Mouse (Mus musculus) adrenal gland, adult 18-20 months (tissue): Measurements from ENCODE around the gene Atad3a. TPM values are rescaled to one million over a fixed set of nuclear protein-coding genes. Genes with fewer than 3 reads are reported as not detected.
A peak's percentile ranks its signal among the peaks of the same experiment; 100 is the strongest.

Experiments
- DNase-seq, 2 experiments: peaks; one replicate each; pipeline ENCODE4 v3.0.0; 2021 to 2022; ENCODE audit warnings: low spot score in 2 of 2
- total RNA-seq, 2 experiments: library from RNA; stranded (reverse); gene quantifications; 1 replicate in 1 of 2; 2 replicates in 1 of 2; pipeline ENCODE4 v1.2.3; 2021

The Atad3a gene
- total RNA-seq, 2 experiments from 2014 or later, result 96.2 to 99.8 TPM

GRCm38 (mm10) chr4:155739741-155740636 is 20.9 kb downstream of the Atad3a start:
- no peak for DNase-seq

- DNase-seq, result no peak
These were observed 21.7 kb downstream of the Atad3a start for GRCm38 (mm10) chr4:155739152-155739551.

GRCm38 (mm10) chr4:155738262-155738661 is 22.6 kb downstream of the Atad3a start:
- DNase-seq, result no peak

GRCm38 (mm10) chr4:155736421-155736820 is 24.5 kb downstream of the Atad3a start:
- DNase-seq, result no peak

DNA sequence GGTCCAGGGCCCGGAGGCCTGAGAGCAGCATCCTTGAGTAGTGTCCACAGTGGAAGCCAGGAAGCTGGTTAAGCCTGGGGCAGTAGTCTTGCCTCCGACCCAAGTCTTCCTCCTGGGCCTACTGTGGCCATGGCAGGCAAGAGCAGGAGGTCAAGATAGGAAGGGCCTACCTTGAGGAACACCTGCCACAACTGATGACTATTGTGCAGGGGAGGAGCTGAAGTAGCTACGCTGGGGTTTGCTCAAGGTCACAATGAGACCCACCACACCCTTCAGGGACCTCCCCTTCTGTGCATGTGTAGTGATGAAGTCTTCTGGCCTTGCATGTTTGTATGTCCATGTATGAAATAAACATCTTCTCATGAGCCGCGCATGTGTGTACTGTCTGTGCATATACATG is 25.1 kb downstream of the Atad3a start:
- no peak for DNase-seq

GRCm38 (mm10) chr4:155734951-155735702 is 25.8 kb downstream of the Atad3a start:
- DNase-seq, result peak; percentile 26 to 44

- peak; percentile 81 to 85 for DNase-seq
These were observed 26.4 kb downstream of the Atad3a start, which contains the start of gene Tmem240 for GRCm38 (mm10) chr4:155734350-155734941. Gene Tmem240, plus strand, starts transcription at chr4:155734800.

DNA sequence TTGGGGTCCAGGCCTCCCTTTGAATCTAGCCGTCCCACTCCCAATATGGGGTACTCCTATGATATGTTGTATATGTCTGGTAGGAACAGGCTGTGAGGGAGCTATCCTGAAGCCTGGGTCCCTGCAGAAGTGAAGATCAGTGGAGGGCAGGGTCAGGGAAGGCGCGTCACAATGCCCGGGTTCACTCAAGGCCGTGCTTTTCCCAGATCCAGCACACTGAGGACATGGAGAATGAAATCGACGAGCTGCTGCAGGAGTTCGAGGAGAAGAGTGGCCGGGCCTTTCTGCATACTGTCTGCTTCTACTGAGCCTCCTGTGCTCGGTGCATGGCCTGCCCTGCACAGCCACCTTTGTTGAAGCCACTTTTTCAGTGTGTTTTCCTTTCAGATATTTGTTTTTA is 27.6 kb downstream of the Atad3a start:
- DNase-seq, result no peak

DNA sequence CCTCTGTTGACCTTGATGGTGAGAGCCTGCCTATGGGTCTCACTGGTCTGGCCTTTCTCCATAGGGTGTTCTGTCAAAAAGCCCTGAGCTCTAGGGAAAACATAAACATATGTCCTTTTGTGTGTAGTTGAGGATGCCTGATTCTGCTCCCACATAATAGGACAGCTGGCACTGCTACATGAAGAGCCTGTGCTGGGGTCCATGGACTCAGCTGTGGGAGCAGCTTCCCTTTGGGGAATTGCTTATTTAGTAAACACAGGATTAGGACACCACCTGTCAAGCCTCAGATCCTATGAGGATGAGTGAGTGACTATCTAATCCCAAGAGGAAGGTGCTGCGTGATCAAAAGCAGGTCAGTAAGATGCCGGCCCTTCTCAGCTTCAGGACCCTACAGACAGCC is 32.9 kb downstream of the Atad3a start:
- no peak for DNase-seq

- DNase-seq, result no peak
These were observed 39.2 kb downstream of the Atad3a start for GRCm38 (mm10) chr4:155721668-155722083.

GRCm38 (mm10) chr4:155710521-155711252 is 50.2 kb downstream of the Atad3a start:
- DNase-seq, result no peak

DNA sequence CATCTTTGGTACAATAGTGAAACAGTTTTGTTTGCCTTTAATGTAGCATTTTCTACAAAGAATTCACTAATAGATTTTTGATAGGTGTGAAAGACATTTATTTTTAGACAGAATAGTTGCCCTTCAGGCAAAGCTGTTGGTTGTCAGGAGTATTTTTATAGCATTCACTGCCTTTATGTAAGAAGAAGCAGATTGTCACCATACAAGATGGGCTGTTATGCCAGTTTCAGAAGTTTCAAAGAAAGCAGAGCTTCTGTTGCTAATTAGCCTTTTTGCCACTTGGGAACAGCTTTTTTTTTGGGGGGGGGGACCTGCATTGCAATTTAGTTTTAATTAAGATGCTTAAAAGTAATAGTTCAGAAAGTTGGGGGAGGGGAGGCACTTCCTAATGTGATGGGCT is 51.9 kb downstream of the Atad3a start:
- DNase-seq, result no peak

DNA sequence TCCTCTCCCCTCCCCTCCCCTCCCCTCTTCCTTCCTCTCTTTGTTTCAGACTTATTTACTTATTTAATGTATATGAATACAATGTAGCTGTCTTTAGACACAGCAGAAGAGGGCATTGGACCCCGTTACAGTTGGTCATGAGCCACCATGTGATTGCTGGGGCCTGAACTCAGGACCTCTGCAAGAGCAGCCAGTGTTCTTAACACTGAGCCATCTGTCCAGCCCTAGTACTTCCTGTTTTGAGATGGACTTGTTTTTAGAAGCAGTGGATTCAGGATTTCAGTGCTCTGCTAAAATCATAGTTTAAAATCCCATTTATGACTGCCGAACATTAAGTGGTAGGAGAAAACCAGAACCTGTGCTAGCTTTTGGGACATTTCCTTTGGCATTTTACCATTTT is 52.3 kb downstream of the Atad3a start:
- no peak for DNase-seq

DNA sequence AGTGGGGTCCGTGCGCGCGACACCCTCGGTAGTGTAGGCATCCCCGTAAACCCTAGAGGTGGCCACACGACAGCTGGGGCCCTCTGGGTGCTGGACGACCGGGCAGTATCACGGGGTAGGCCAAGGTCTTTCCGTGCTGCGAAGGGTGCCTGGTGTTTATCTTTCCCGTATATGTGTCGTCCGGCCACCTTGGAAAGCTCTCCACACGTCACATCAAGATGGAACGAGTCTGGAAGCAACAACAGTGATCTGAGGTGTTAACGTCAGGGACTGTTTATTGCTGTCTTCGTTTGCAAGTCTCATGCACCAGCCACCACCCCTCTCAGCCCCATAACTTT is 55.3 kb downstream of the Atad3a start:
- no peak for DNase-seq

- DNase-seq, result peak; percentile 94 to 95
These were observed 55.9 kb downstream of the Atad3a start, which contains the start of gene Ssu72 for GRCm38 (mm10) chr4:155704721-155705591. Gene Ssu72, plus strand, starts transcription at chr4:155704800.

DNA sequence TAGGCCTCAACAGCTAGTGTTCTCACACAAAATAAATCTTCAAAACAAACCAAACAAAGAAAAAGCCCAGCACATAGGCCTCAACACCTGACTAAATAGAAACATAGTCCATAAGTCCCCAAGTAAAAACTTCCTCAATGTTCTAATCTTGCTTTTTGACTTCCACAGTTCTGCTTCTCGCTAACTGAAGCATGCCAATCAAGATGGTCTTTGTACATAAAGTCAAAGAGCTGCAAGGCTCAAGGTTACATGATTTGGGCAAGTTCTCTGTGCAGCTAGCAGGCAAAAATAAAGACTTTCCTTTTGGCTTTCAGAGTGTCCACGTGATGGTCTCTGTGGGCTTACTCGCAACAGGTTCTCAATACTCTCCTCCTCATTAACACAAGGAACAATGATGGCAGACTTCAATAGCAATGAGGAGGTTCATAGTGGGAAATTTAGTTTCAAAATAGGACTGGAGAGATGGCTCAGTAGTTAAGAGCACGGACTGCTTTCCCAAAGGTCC is 57.4 kb downstream of the Atad3a start:
- no peak for DNase-seq

GRCm38 (mm10) chr4:155700425-155700824 is 60.5 kb downstream of the Atad3a start:
- no peak for DNase-seq

DNA sequence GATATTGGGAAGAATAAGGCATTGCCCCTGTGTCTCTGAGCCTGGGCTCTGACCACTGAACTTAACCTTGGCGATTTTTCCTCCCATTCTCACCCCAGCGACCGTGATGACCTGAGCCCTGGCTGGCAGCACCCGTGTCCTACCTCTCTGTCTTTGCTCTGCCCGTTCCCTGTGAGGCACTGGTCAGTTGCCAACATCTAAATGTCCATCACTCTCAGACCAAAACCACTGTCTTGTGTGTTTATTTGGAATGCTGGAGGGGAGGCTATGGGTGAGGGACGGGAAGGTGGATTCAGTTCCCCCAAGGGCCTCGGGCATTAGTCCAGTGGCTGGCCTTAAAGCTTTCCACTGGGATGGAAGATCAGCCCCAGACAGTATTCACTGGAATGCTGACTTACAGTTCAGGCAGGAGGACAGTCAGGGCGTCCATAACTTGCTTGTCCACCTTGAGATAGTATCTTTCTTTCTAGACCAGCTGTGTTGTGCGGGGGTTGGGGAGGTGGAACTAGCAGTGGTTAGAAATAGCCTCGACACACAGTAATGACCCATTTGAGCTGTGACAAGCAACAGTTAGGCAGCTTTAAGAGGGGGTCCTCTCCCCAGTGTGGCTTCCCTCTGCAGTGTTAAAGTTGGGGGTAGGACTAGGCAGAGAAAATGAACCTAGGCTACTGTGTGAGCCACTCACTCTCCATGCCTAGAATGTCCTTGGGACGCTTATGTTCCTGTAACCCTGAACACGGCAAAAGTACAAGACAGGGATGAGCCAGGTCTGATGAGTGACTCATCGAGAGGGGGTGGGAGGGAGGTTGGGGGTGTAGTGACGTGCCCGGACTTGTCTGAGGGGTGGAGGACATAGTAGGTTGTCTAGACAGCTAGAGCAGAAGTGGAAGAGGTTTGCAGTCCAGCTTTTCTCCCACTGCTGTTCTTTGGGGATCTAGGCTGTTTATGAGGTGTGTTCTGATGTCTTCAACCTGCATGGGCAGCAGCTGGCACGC is 64.3 kb downstream of the Atad3a start:
- peak in 1 of 2 experiments; percentile 35 for DNase-seq
